Mouse (Mus musculus) 3T3-L1 (cell line): ENCODE measurements around the gene Pla2g3.

ENCODE experiments used
- DNase-seq: peaks from one replicate; pipeline ENCODE4 v3.0.0-alpha.2; 2015; ENCODE audit warnings: low read depth, low spot score

The Pla2g3 gene

DNA sequence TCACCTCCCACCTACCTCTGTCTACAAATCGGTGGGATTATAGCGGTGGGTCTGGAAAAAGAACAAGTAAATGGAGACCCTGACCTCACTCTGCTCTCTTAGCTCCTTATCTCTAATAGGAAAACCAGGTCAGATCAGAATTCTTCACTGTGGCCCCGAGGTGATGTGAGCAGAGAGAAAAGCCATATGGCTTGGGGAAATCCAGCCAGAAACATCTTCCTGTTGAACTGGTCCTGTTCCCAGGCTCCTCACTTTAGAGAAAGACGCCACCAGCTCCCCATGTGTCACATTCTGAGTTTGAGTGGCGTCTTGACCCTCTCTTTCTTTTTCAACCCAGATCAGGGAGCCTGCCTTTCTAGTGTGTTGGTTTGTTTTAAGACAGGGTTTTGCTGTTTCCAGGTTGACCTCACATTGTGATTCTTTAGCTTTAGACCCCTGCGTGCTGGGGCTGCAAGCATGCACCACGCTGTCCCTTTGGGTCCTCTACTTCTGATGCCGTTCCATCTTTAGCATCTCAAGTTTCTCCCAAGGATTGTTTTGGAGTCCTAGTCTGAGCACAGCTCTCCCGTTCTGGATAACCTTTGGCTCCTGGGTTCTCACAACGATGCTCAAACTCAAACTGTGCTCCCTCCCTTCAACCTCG lies 31.8 kb downstream of the Pla2g3 start:
- no peak for DNase-seq

DNA sequence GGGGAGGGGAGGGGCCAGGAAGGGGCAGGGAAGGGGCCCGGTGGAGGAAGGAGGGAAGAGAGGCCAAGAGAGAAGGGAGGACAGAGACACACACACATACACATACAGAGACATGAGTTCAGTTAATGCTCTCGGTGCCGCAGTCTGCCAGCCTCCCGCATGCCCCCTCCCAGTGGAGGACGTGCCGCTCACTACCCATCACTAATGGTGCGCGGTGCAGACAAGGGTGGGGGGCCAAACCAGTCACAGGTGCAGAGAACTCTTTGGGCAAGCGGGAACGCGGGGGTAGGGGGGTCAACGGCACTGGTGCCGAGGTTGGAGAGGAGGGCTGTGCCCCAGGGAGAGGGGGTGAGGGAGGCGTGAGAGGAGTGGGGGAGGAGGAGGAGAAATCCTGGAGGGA lies 32.8 kb downstream of the Pla2g3 start:
- no peak for DNase-seq

DNA sequence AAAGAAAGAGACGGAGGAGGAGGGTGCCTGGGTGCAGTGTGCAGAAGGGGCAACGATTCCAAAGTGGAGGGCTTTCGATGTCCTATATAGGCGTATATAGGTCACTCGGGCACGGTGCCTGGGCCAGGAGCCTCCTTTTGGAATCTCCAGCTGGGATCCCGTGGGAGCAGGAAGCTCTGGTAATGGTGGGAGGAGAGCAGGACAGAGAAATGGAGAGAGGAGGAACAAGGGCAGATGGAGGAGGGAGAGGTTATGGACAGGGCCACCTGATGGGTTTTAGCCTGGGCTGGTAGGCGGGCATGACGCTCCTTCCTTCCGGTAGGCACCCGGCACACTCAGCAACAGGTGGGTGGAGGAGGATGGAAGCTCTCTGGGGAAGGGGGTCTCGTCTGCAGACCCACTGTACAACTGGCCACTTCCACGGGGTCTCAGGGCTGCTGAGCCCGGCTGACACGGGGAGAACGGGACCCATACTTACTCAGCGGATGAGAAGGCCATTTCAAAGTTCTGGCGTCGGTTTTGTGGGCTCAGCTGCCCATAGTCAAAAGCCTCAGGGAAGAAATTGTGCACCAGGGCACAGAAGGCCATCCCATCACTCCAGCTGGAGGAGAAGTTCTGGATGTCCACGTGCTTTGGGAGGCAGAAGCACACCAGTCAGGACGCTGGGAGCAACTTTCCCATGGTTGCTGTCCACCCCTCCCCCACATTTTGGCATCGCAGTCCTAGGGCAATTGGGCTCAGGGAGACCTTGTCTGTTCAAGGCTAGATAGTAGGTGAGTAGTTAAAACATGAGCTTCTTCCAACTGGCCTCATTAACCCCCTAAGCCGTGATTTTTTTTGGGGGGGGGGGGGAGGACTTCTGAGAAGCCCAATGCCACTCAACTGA lies 33.5 kb downstream of the Pla2g3 start:
- DNase-seq = no peak

DNA sequence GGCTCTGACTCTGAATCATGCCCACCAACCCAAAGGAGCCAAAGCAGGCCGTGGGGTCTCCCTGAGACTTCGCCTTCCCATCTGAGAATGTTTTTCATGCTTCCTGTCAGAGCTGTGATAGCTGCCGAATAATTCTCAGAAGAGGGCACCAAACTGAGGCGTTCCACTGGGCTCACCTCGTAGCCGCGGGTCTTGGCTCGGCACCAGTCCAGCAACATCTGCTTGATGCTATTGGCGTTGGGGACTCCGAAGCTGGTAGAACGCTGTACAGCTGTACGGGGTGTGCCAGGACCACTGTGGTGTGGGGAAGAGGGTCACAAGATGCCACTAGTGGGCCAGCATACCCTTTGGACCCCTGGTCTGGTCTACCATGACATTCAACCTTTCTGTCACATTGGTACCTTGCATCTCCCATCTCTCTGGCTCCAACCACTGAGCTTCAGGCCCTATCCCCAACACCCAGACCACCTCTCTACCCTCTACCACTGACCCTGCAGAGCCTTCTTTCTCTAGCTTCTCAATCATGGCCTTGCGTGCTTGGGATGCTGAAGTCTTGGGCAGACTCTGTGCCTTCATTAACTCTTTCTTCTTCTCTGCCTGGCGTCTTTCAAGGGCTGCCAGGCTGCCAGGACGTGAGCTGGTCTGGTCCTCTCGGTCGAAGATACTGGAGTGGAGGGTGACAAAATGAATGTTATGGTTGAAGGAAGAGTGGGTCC lies 34.4 kb downstream of the Pla2g3 start:
- DNase-seq = no peak

DNA sequence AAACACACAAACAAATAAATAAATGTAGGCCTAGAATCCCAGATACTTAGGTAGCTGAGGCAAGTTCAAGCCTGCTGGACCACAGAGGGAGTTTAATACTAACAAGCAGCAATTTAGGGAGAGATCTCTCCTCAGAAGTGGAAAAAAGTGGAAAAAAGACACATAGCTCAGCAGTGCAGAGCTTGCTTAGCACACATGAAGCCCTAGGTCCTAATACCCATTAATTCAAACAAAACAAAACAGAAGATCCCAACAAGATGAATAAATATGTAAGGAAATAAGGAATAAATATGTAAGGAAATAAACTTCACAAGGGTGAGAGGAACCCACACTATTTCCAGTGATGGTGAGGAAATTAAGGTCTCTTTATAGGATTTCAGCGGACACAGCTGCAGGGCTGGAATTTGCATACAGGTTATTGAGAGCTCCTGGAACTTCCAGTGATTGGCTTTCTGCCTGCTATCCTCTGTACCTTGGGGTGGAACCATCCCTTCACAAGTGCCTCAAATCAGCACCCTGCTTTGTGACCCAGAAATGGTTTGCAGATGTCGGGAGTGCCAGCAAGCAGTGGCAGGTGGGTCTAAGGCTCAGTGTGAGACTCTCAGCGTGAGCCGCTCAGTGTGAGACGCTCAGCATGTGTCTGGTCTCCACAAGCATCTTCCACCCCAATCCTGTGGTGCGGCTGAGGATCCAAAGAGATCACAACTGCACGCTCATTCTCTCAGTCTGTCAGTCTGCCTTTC lies 35.9 kb downstream of the Pla2g3 start:
- no peak for DNase-seq

DNA sequence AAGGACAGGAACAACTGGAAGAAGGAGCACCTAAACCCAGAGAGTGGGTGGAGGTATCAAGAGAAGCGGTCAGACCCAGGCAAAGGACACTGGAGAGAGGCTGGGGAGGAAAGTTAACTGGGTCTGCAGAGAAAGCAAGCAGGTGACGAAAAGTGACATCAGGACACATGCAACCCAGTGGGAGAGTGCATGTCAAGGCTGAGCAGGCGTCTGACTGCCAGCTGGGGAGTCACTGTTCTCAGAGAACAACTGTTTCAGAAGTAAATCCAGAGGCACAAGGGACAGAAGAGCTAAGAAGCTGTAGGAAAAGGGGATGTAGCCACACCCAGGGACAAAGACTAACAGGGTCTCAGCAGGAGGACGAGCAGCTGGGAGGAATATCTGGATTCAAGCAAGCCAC lies 37.5 kb downstream of the Pla2g3 start:
- DNase-seq = no peak

DNA sequence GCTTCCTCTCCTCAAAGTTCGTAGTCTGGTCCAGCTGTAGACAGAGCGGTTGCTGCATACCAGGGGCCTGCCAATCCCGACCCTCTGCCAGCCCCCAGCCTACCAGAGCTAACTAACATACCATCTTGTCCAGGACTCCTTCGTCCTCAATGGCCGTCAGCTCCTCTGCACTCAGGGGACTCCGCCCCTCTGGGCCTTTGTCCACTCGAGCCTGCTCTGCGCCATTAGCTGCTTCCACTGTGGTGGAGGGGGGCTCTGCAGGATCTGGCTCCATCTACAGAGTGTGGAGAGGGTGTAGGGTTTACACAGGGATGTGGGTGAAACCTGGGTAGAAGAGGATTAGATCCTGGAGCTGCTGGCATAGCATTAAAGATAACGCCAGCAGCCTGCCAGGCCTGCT lies 38.1 kb downstream of the Pla2g3 start:
- no peak for DNase-seq

DNA sequence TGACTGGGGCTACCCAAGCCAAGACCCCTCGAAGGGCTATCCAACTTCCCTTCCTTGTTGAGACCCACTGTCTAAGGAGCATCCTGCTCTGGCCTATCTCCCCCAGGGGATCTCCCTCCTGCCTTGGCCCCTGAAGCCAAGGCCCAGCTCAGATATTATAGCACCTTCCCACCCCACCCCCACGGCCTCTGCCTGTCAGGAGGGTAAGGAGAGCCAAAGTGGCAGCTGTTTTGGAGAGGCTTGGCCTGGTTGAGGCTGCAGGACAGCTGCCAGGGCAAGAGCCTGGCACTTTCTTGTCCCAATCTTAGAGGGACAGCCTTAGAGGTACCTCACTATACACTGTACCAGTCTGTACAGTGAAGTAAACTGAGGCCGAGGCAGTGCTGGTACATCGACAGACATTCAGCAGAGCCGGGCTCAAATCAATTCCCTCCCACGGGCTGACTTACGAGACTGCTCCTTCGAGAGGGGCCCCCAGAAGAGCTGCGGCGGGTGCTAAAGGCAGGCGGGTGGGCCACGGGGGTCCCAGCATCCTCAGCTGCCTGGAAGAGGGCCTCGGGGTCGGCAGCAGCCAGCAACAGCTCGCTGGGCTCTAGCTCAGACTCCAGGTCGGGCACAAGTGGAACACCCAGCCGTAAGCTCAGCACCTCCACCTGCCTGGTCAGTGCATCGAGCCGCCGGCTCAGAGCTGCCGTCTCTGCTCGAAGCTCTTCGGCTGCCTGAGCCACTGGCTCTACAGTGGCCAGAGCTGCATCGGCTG lies 39.1 kb downstream of the Pla2g3 start:
- no peak for DNase-seq

DNA sequence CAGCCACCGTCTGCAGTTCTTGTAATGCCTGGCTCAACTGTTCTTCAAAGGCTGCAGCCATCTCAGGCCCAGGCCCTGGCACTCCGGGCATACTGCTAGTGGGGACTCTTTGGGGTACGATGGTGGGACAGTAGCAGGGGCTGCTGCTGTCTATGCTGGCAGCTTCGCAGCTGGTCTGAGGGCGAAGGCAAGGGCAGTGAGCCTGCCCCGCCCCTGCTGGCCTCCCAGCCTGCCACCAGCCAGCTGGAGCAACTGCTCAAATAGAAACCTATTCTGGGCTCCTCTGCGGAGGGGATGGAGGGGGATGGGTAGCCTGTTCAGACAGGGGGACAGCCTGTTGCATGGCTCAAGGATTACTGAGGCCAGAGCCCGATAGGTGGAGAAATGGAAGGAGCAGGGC lies 39.7 kb downstream of the Pla2g3 start:
- no peak for DNase-seq

DNA sequence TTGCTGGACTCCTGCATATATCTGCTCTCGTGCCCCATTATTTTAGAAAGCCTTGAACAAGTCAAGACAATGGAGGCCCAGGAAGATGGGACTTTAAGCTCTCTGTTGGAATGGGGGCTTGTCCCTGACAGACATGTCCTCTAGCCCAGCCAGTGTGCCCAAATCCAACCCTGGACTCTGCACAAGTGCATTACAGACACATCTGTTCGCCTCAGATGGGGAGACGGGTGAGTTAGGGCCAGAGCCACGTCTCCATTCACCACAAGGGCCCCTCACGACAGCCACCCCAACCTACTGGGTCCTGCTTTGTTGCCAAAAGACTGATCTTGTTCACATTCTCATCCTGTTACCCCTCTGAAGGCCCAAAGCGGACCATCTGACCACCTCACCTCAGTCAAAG lies 40.1 kb downstream of the Pla2g3 start:
- no peak for DNase-seq

DNA sequence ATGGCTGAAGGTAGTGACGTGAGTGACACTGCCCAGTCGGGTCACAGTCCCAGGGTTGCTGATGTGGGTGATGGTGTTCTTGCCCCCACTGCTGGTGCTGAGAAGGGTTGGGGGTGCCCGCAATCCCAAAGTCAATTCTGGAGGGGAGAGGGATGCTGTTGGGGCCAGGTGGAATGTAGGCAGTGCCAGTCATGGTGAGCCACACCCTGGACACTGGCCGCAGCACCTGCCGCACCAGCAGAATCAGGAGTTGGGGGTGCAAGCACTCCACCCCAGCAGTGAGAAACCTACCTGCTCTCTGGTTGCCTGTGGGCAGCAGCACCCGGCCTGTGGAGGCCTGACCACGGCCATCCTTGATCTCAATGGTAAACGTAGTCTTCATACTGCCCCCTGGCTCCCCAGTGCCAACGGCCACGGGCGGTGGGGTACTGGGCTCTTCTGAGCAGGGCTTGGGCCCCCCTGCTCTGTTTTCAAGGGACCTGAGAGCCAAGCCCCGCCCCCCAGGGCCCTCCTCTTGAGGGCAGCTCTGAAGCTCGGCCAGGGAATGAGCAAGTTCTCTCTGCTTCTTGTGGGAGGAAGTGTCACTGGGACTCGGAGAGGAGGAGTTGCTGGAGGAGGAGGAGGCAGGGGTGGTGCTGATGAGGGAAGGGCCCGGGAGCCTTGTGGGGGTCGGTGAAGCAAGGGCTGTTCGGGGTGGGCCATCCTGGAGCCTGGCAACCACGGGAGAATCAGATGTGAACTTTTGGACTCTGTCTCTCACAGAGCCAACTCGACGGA lies 41.6 kb downstream of the Pla2g3 start:
- no peak for DNase-seq

DNA sequence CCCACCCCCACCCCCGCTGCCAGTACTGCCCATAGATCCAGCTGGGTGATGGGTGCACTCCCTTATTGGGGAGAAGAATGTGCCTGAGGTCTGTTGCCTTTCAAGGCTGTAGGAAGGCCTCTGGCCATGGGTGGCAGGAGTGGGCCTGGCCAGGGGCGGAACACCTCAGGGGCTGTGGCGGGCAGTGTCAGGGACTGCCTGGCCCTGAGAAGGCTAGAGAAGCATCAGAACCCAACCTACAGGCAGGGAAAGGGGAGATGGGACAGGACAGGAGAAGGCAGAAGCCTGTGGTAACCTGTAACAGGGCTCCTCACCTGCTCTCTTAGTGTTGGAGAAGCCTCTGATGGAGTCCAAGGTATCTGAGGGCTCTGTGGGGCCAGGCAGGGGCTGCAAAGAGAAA lies 42.6 kb downstream of the Pla2g3 start:
- no peak for DNase-seq

DNA sequence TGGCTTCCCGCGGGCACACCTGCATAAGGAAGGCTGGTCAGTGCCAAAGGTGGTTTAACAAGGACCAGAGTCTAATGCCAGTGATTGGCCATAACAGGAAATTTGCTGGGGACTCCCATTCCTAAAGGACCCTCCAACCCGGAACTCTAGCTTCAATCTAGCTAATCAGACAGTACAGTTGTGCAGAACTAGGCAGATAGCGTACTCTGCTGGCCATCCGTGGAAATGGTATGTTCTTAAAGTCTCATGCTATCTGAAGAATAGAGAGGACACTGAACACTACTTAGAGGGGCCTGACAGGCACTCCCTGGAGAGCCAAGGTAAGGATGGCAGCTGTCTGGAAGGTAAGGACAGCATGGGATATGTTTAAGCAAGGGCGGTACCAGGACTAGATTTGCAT lies 43.5 kb downstream of the Pla2g3 start:
- no peak for DNase-seq

DNA sequence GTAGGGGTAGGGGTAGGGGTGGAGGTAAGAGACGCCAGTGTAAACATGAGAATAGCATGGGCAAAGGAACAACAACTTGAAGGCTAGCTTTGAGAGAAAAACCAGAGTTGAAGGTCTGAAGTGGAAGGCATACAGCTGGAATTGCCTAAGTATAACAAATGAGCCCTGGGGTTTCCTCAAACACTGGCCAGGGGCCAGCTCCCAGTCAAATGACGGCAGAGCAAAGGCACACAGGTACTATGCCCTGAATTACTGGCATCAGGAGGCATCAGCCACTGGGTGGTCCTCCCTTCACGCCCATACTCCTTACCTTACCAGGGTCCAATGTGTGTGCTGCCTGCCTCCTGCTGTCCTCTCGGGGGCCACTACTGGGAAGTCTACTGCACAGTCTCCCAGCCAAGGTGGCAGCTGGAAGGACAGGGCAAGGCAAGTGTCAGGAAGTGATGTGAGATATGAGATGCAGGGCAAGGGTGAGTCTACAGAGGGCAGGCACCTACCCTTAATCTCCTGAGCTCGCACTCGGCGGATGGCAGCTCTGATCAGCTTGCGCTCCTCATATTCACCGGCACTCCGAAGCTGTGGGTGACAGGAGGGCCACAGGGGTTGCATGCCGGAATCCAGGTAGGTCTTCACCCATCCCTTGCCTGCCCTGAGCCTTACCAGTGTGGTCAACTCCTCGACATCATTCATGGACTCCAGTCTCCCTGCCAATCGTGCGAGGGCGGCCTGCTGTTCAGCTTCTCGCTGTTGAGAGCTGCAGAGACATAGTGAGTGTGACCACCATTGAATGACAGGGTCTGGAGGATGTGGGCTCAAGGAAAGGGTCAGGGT lies 44.2 kb downstream of the Pla2g3 start:
- no peak for DNase-seq

DNA sequence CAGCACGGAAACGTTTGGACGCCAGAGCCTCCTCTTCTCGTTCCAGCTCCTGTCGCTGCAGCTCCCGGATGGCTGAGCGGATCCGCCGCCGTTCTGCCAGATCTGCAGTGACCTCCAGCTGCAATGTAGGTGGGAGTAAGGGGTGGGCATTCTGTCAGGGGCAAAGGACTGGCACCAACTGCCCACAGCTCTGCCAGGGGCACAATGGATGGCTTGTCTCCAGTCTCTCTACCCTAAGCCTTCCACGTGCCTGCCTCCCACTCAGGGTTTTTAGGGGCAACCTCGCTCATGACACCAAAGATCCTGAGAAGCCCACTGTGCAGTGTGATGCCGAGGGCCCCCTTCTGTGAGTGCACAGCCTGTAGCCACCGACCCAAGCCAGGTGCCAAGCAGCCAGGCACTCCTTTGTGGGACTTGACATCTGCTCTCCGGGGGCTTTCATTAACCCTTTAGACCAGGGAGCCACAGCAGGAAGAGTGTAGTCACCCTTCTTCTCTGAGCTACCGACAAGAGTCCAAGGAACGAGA lies 45.4 kb downstream of the Pla2g3 start:
- no peak for DNase-seq

DNA sequence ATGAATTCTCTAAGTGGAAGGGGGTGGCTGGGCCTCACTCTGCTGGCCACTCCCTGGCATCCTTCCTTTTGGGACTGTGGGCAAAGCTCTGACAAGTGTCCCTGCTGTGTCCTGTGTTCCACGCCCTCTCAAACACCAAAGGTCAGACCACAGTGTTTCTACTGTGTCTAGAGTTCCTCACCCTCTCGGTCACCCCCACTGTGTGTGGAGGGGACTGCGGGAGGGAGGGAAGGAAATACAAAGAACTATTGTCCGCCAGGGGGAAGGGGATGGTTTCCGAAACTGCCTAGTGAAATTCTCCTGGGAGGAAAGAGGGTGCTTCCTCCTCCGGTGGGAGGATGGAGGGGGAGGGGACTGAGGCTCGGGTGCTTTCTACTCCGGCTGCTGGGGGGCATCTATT lies 46.9 kb downstream of the Pla2g3 start:
- DNase-seq = no peak

DNA sequence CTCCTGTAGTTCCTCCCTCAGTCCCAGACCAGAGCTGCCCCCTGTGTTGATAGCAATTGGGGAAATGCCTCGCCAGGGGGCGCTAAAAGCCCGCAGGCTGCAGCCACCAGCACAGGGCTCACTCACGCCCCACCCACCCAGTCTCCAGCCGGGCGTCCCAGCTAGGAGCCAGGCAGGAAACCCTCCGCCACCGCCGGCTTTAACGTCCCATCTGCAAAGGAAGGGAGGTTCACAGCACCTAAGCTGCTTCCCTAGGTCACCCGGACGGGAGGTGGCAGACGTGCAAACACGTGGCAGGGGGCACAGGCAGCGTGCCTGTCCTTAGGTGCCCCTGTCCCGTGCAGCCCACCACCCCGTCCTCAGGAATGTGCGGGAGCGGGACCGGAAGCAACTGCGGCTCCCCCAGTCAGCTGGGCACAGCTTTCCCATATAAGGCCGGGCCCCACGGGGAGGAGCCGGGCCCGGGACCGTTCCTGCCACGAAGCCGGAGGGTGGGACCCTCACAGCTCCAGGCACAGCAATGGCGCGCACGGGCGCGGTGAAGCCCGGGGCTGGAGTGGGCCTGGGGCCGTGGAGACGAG lies 47.4 kb downstream of the Pla2g3 start:
- peak; percentile 97 for DNase-seq

DNA sequence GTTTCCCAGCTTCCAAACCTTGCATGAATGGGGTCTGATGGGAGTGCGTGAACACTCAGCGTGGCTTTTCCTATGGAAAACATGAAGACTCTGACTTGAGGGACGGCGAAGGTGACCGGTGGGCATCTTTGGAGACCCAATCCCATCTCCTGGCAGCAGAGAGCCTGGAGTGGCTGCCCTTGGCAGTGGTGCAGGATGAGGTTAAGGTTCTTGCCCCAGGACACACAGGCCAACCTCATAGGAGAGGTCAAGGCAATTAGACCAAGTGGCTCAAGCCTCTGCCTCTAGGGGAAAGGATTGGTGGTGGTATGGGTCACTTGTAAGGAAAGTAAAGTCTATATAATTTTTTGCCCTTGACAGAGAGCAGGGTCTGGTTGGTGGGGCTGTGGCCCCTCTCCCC lies 48.0 kb downstream of the Pla2g3 start:
- DNase-seq = no peak
